ENCODE assay signal across 8 mouse cellular contexts in genomic region chr13:74390371-74390990, GRCm38 (mm10). TPM values are rescaled to one million over a fixed set of nuclear protein-coding genes. Genes with fewer than 3 reads are reported as not detected.
DNase-seq lines count a peak whose midpoint lies in the region; ATAC-seq and TF ChIP-seq lines count a peak whose summit lies in the region.

Zfp72 (minus strand) TSS chr13:74390836.

- no peak for TF ChIP-seq CTCF in cerebellum, adult 2 months (IDR thresholded peaks at IDR 0.05; ENCODE audit: borderline replicate concordance, insufficient read depth, low read depth, low read length)
- TF ChIP-seq CTCF in lung, postnatal 0 days (IDR thresholded peaks at IDR 0.05): no peak

- no peaks in the 10 kb centered on the region for H3K9me3 ChIP-seq in hindbrain, embryonic 12.5 days (replicated peaks)
- no peaks in the 10 kb centered on the region for H3K9me3 ChIP-seq in lung, postnatal 0 days (ENCODE audit: low read length)

- no peaks in the 10 kb centered on the region for H3K27me3 ChIP-seq in cerebellum, adult 2 months (ENCODE audit: control insufficient read depth, insufficient read depth, low read length)
- no peaks in the 10 kb centered on the region for H3K27me3 ChIP-seq in hindbrain, embryonic 12.5 days
- H3K27me3 ChIP-seq in lung, postnatal 0 days (replicated peaks; ENCODE audit: insufficient read depth, low read length): no peaks in the 10 kb centered on the region

- whole genome bisulfite sequencing in cerebellum, adult 2 months: 2% methylated on average over 14 of the region's 14 CpGs
- 3% methylated on average over 14 of the region's 14 CpGs for WGBS in hindbrain, embryonic 12.5 days
- WGBS in lung, postnatal 0 days: 1% methylated on average over 14 of the region's 14 CpGs

- H3K4me1 ChIP-seq in cerebellum, adult 2 months (ENCODE audit: control insufficient read depth, insufficient read depth, low read length): no peaks in the 10 kb centered on the region
- peaks cover 2% of the 10 kb centered on the region; the same call in 1 of the 2 replicates for H3K4me1 ChIP-seq in hindbrain, embryonic 12.5 days
- no peaks in the 10 kb centered on the region; the same call in 1 of the 2 replicates for H3K4me1 ChIP-seq in lung, postnatal 0 days (ENCODE audit: insufficient read depth, low read depth, low read length)

- peak; percentile 55; the same call in 1 of the 2 replicates for TF ChIP-seq POLR2A in cerebellum, adult 2 months (IDR thresholded peaks at IDR 0.05; ENCODE audit: borderline replicate concordance, insufficient read depth, low read length)

- DNase-seq in MEL-GATA-1-ER (ENCODE audit: extremely low read depth, low read depth): peak; percentile 66
- peak; percentile 76 to 78 for DNase-seq in cerebellum, adult 2 months
- DNase-seq in frontal cortex, adult 2 months (ENCODE audit: extremely low spot score in 1 of 2, low spot score in 1 of 2): peak; percentile 75 to 87
- peak; percentile 73 to 76 for DNase-seq in layer of hippocampus, postnatal 10 days (ENCODE audit: low spot score in 2 of 2)
- peak; percentile 90 for DNase-seq in lung, postnatal 0 days (ENCODE audit: low spot score)
- DNase-seq in ovary, postnatal 10 days (ENCODE audit: low spot score): peak; percentile 40
- peak; percentile 66 for DNase-seq in thymus, postnatal 14 days

- H3K27ac ChIP-seq in cerebellum, adult 2 months (ENCODE audit: insufficient read depth, low read length): no peak within 1 kb of the TSS
- H3K27ac ChIP-seq in hindbrain, embryonic 12.5 days: no peak within 1 kb of the TSS
- no peak within 1 kb of the TSS for H3K27ac ChIP-seq in lung, postnatal 0 days (ENCODE audit: low read length)

- peak within 1 kb of the TSS; percentile 68 for H3K4me2 ChIP-seq in hindbrain, embryonic 12.5 days (replicated peaks)
- H3K4me2 ChIP-seq in lung, postnatal 0 days (replicated peaks; ENCODE audit: low read depth, low read length): peak within 1 kb of the TSS; percentile 53

- peak; percentile 92 for ATAC-seq in hindbrain, embryonic 12.5 days (ENCODE audit: low FRiP score)
- peak; percentile 90 for ATAC-seq in lung, postnatal 0 days

- TF ChIP-seq EP300 in lung, postnatal 0 days (IDR thresholded peaks at IDR 0.05): peak; percentile 11; the same call in 1 of the 2 replicates

- no peaks in the 10 kb centered on the region for H3K36me3 ChIP-seq in hindbrain, embryonic 12.5 days
- H3K36me3 ChIP-seq in lung, postnatal 0 days (ENCODE audit: insufficient read depth, low read length): no peaks in the 10 kb centered on the region

- peak within 1 kb of the TSS; percentile 57 for H3K9ac ChIP-seq in hindbrain, embryonic 12.5 days
- H3K9ac ChIP-seq in lung, postnatal 0 days (replicated peaks; ENCODE audit: low read depth): peak within 1 kb of the TSS; percentile 50

- H3K4me3 ChIP-seq in cerebellum, adult 2 months (replicated peaks; ENCODE audit: insufficient read depth, low read depth, low read length): peak within 1 kb of the TSS; percentile 99
- peak within 1 kb of the TSS; percentile 56 for H3K4me3 ChIP-seq in hindbrain, embryonic 12.5 days
- H3K4me3 ChIP-seq in lung, postnatal 0 days (ENCODE audit: low read depth, low read length): peak within 1 kb of the TSS; percentile 68

RNA-seq across cellular contexts. Expression of gene Zfp72, which starts in this region (rescaled TPM):
- polyA plus RNA-seq in cerebellum, adult 2 months (2012; rRNA removed): 2.0 and 2.4 TPM in 2 replicates
- 2.6 and 2.9 TPM in 2 replicates for polyA plus RNA-seq in frontal cortex, adult 2 months (2012; rRNA removed)
- polyA plus RNA-seq in hindbrain, embryonic 12.5 days (2016; fragmentation: Nextera tagmentation; extraction: Ambion mirVana): 5.0 and 5.9 TPM in 2 replicates
- 1 to 10 TPM; 4.1 to 5.2 TPM for total RNA-seq in layer of hippocampus, postnatal 10 days (2021)
- polyA plus RNA-seq in lung, postnatal 0 days (2015; fragmentation: Nextera tagmentation; extraction: Ambion mirVana): 3.0 and 3.1 TPM in 2 replicates

Comparison
In these comparisons a context has a peak if more than half of its experiments do, and no peak if none do; other contexts are left out.
1. DNase-seq: peak in every context shown above with its lines; median percentile 90 in lung, postnatal 0 days; 81 in frontal cortex, adult 2 months; 77 in cerebellum, adult 2 months; 74 in layer of hippocampus, postnatal 10 days; 66 in MEL-GATA-1-ER; 66 in thymus, postnatal 14 days; 40 in ovary, postnatal 10 days.